Mouse (Mus musculus): ENCODE measurements around the gene Deaf1. TPM values are rescaled to one million over a fixed set of nuclear protein-coding genes. Genes with fewer than 3 reads are reported as not detected.
A peak's percentile ranks its signal among the peaks of the same experiment; 100 is the strongest.

The Deaf1 gene
- total RNA-seq, 2 experiments from 2014 or later = 25.0 to 27.0 TPM

DNA sequence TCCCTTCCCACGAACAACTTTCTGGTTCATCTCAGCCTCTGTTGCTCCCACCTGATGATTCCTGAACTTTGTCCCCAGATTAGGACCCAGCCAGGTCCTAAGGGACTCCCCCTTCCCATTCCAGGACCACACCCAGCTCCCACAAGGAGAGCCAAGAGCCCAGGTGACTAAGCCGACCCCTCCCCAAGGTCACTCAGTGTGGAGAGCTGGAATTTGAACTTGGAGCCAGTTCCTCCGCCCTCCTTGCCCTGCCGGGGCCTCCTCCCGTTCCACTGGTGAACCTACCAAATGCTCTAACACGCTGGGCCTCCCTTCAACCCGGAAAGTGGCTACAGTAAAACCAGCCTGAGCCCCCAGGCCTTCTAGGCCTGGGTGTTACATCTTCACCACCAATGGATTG is 12.5 kb upstream of the Deaf1 start:
- intact Hi-C loops (cut with DNase I) = no loop called here
- DNase-seq = no peak

DNA sequence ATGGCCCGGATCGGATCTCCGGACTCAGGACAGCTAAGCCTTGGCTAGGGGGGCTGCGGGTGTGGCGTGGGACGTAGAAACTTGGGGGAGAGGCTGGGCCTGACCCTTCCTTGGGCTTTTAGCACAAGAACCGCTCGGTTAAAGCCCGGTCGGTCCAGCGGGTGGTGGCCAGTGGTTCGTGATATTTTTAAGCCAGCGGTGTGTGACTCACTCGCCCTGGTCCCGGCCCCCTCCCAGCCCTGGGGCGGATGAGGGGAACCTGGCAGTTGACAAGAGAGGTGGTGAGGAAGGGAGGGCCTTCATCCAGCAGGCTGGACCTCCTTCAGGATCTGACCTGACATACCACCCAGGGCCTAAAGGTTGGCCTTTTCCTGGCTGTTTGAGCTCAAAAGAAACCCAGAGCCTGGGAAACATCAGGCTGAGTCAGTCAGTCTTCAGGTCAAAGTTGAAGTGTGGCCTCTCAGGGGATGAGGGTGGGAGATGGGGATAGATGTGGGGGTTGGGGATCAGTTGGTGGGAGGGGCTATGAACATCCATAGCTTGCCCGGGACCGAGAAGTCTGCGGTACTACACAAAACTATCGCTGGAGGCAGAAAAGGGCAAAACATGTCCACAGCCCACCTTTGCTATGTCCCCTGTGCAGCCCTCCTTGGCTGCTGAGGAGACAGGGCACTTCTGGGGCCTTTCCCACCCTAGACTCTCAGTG is 11.9 kb upstream of the Deaf1 start:
- no peak for DNase-seq
- intact Hi-C loops (cut with DNase I) = no loop called here

DNA sequence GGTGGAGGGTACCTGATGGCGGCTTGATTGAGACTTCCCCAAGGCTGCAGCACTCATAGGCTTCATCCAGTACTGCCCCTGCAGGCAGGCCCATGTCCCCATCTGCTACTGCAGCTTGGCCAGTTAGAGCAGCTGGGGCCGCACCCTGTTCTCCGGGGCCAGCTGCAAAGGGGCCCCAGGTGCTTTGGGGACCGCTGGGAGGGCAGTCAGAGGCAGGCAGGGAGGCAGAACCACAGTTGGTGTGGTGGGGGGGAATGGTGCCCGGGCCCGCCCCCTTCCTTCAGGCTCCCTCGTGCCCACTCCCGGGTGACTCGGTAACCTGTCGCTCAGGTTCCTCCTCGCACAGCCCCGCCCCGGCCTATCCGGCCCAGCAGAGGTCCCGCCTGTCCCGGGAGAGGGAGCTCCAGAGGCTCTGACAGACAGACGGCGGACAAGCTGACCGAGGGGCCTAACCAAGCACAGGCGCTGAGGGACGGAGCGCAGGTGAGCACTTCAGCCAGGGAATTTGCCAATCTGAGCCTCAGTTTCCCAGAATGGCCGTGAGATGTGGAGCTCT is 11.2 kb upstream of the Deaf1 start, which contains the start of gene Eps8l2:
Gene Eps8l2 (plus strand): TSS at position 305 of the 556 bp plus-strand sequence.
- intact Hi-C loops (cut with DNase I) = no loop called here
- peak; percentile 30 to 34 for DNase-seq

DNA sequence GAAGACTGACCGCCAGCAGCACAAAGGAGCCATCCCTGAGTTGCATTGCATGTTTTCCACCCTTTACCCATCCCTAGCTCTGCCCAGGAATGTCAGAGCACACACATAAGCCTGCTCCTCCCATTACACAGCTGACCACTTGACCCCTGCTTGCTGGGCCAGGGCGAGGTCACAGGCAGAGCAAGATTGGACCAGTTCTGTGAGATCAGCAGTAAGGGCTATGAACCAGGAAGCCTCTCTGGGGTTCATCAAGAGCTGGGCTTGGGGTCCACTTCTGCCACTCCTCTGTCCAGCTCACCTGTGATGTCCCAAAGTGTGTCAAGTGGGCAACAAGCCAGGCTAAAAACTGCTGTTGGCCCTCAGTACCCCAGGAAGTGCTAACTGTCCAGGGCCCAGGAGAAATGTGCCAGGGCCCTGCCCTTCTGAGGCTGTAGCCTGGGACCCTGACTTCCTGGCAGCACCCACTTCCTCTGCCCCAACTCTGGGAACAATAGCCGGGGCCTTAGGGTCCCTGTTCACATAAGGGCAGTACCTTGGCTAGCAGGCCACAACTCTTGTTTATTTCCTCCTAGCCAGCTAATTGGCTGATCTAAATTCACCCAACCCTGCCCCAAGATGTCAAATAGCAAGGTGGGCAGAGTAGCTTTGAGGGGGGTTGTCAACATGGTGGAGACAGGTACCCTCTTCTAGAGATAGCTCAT is 10.4 kb upstream of the Deaf1 start:
- intact Hi-C loops (cut with DNase I) = no loop called here
- no peak for DNase-seq

DNA sequence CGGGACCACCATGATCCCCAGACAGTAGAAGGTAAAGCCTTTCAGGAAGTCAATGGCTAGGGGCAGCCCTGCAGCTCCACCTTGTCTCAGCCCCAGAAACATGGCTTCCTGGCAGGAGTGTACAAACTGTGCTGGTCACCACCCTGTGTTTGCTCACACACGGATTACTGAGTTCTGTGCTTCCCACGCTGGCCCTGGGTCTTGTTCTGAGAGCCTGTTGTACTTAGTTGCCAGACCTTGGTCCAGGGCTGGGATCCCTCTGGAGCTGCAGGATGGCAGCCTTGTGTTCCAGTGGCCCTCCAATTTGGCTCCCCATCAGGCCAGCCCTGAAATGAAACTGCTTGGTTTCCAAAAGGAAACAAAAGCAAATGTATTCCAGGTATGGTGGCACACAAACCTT is 8.8 kb upstream of the Deaf1 start:
- intact Hi-C loops (cut with DNase I) = no loop called here
- no peak for DNase-seq

DNA sequence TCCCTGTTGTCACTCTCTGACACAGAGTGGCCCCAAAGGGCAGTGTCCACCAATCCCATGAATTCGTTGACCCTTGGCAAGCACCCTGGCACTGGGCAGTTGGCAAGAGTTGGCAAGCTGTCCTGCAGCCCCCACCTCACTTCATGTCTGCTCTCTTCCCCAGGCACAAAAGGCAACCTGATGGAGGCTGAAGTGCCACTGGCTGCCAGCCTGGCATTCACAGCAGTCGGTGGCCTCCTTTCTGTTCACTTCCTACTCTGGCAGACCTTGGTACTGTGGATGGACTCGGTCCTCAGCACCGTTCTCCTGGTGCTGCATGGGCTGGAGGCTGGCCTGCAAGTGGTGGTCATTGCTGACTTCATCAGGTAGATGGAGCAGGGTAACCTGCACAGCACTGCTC is 8.2 kb upstream of the Deaf1 start:
- no peak for DNase-seq
- intact Hi-C loops (cut with DNase I) = no loop called here

DNA sequence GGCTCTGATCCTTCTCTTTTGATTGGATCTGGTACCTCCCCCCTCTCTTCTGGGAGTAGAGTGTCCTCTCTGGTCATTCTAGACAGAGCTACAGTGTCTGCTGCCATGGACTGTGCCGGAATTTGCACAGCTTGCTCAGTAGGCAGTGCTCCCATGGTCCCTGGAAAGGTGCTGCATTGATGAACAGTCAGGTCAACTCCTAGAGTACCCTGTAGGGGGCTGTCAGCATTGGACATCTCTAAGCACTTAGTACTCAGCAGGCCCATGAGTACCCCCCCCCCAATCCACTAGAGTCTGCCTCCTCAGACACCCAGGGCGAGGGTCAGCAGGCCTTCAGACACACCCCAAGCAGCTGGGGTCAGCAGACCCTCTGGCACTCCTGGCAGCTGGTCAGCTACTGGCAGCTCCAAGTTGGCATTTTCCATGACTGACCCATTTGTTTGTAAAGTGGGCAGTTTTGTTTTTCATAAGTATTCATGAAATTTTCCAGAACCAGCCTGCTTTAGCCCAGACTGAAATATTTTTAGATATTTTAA is 7.6 kb upstream of the Deaf1 start:
- intact Hi-C loops (cut with DNase I) = no loop called here
- no peak for DNase-seq

DNA sequence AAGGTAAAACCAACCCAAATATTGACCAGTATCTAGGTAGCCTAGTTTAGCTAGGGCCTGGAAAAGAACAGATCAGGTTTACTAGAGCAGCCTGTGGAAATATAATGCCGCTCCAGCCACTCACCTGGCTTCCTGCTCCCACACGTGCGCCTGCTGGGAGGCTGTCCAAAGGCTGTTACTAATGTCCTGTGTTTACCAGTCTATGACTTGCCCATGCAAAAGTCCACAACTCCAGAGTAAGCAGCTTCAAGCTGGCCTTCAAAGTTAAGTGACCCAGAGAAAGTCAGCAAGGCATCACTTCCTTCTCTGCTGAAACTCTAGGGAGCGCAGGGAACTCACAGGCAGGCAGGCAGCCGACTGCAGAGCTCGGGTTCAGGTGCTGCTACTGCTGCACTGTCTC is 4.5 kb upstream of the Deaf1 start:
- DNase-seq = no peak

DNA sequence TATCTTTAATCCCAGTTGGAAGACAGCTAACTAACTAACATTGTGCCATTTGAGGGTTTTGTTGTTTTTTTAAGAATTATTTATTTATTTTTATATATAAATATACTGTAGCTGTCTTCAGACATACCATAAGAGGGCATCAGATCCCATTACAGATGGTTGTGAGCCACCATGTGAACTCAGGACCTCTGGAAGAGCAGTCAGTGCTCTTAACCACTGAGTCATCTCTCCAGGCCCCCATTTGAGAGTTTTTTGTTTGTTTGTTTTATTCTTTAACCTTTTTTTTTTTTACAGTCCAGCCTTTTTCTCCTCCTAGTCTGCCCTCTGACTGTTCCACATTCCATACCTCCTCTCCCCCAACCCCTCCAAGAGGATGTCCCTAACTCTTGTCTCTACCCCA is 3.2 kb upstream of the Deaf1 start:
- DNase-seq = no peak
- intact Hi-C loops (cut with DNase I) = no loop called here

More for the DNA sequence above, 4.5 kb upstream of the Deaf1 start:
- intact Hi-C loops (cut with DNase I) = no loop called here

DNA sequence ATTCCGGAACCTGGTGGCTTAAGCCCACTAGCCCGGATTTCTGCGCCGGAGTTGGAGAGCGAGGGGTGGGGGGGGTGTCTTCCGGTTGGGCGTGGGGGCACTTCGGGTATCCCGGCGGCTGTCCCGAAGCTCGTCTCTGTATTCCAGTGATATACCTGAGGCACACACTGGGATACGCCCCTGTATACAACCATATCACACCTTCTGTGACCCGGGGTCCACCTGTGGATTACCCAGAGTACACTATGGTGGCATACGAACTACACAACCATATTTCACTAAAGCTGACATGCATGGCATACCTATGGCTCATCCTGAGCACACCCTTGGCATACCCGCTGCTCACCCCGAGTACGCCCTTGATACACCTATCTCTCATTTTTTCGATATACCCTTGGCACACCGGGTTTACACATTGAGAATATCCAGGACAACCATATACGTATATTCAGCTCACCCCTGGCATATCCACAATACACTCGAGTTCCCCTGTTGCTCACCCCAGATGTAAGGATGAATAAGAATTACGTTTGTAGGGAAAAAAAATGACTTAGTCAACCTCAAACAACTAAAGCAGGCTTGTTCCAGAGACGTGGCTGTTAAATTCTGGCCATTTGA is 992 bp upstream of the Deaf1 start:
- DNase-seq = no peak
- intact Hi-C loops (cut with DNase I) = loop anchor here (5.0 kb wide), 1 partner anchor 64 kb away; the partner anchor contains the start of gene Taldo1

DNA sequence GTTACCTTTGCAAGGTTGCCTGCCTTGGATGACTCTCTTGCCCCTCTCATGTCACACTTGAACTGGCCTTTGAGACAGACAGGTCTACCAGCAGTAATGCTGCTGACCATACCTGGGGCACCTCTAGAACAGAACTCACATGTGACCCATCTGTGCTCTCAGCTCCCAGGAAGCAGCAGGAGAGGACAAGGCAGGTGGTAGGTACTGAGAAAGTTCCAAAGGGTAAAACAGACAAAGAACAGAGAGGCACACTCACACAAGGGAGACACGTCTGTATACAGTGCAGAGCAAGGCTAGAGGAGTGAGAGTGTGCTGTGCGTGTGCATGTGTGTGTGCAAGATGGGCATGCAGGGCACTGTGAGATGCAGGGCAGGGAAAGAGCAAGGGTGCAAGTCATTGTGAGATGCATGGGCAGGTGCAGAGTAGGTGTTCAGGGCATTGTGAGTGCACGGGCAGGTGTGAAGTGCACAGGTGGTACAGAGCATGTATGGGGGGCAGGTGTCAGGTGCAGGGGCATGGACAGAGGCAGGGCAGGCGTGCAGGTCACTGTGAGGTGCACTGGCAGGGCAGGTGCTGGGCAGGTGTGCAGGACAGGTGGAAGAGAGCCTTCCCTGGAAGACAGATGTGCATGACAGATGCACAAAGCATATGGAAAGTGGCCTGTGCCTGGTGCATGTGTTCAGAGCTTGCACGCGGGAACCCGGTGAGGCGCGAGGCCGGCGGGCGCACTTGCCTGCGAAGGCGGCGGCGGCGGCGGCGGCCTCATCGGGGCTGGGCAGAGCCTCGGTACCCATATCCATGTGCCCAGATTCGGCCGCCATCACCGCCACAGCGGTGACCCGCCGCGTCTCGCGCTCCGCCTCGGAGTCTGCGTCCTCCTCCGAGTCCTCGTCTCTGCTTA is 694 bp downstream of the Deaf1 start:
- DNase-seq = no peak
- intact Hi-C loops (cut with DNase I) = loop anchor here (5.0 kb wide), 1 partner anchor 66 kb away; the partner anchor contains the start of gene Taldo1

DNA sequence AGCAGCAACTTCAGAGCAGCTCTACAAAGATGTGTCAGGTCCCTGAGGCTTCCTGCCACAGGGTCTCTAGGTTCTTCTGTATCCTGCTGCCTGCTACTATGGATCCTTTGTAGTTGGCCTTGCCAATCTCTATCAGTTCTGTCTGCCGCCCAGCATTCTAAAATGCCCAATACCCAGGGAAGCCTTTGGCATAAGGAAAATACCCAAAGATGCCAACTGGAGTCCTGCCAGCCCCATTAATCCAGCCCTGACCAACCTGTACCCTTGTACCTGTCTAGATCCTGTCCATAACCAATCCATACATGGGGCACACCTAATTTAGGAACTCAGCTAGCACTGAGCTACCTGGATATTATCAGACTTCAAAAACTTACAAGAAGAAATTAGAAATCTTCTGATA is 2.8 kb downstream of the Deaf1 start:
- no peak for DNase-seq
- intact Hi-C loops (cut with DNase I) = loop anchor here (5.0 kb wide), 1 partner anchor 68 kb away; the partner anchor contains the start of gene Taldo1

DNA sequence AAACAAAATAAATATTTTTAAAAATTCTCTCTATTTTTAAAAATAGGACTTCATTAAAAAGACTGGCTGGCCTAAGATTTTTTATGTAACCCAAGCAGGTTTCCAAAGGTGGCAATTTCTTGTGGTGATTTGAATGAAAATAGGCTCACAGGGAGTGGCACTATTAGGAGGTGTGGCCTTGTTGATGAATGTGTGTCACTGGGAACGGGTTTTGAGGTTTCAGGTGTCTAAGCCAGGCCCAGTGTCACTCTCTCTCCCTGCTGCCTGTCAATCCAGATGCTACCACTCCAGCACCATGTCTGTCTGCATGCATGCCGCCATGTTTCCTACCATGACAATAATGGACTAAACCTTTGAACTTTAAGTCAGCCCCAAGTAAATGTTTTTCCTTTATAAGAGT is 8.0 kb downstream of the Deaf1 start:
- intact Hi-C loops (cut with DNase I) = no loop called here
- DNase-seq = no peak

DNA sequence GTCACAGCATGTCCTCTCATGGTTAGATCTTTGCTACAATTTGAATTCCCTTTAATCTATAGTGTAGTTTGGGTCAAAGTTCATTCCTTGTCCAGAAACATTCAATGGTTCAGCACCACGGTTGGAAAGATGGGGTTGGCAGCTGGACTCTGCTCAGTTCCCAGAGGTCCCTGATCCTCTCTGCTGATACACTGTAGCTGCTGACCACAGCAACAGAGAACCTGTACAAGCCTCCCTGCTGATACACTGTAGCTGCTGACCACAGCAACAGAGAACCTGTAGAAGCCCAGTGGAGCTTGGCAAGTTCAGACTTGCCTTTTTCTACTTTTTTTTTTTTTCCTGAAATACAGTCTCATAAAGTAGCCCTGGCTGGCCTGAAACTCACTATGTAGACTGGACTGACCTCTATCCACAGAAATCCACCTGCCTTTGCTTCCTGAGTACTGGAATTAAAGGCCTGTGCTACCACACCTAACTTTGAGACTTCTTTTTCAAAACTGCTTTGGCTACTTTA is 9.8 kb downstream of the Deaf1 start:
- intact Hi-C loops (cut with DNase I) = no loop called here
- no peak for DNase-seq

DNA sequence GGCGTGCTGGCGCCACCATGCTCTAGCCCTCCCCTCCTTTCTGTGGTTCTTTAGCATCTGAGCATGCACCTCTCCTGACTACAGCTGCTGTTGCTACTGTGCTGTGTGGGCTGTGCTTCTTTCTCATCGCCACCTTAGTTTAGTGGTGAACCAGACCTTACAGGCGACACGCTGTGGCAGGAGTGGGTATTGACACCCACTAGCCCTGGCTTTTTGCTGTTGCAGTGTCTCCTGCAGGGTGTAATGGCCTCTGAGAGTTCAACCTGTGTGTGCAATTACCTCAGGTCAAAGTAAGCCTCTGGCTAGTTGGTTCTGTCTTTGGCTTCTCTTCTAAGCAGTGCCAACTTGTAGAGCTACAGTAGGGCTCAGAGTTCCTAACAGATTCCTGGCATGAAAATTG is 11.5 kb downstream of the Deaf1 start:
- intact Hi-C loops (cut with DNase I) = no loop called here
- peak; percentile 29 to 53 for DNase-seq

DNA sequence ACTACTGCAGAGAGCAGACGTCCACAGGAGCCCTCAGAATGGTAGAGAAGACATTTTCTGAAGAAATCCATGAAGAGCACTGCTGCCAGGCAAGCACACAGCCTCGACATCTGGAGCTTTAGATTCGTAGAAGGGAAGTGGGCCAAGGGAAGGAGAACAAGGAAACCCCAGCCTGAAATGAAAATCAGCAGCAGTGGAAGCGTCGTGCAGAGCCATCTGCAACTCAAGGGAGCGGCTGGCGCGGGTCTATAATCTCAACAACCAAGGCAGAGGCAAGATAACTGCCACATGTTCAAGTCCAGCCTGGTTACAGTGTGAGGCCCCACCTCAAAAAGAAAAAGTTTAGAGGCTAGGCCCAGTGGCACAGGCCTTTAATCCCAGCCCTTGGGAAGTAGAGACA is 12.4 kb downstream of the Deaf1 start:
- intact Hi-C loops (cut with DNase I) = no loop called here
- DNase-seq = no peak

DNA sequence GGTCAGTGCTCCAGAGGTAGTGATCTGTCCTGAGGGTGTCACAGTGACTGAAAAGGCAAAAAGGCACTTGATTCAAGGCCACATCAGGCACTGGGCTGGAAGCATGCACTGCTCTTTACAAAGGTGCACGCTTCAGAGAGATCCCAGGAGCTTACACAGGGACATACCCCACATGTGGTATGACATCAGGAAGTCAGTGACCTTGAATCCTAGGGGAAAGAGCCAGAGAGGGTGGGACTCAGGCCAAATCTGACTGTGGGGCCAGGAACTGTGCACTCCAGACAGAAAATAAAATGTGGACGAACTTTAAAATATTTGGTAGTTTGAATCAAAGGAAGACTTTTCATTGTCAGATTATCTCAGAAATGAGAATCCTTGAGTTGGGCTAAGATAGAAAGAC is 13.1 kb downstream of the Deaf1 start:
- intact Hi-C loops (cut with DNase I) = no loop called here
- DNase-seq = no peak

DNA sequence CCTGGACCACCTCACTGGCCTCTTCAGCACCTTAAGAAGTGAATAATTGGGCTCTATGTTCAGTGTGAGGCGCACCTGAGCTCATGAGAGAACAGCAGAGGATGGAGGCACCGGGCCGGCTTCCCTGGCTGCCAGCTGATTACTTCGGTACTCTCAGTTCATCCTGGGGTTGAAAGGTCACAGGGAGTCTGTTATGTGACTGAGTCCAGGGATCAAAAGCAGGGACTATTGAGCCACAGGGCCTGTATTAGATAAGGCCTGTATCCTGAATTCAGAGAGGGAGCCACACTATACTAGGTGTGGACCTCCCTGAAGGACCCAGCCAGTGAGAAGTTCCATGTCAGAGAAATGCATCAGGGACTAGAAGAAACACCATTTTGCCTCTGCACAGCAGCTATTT is 23.0 kb downstream of the Deaf1 start:
- DNase-seq = no peak
- intact Hi-C loops (cut with DNase I) = no loop called here

DNA sequence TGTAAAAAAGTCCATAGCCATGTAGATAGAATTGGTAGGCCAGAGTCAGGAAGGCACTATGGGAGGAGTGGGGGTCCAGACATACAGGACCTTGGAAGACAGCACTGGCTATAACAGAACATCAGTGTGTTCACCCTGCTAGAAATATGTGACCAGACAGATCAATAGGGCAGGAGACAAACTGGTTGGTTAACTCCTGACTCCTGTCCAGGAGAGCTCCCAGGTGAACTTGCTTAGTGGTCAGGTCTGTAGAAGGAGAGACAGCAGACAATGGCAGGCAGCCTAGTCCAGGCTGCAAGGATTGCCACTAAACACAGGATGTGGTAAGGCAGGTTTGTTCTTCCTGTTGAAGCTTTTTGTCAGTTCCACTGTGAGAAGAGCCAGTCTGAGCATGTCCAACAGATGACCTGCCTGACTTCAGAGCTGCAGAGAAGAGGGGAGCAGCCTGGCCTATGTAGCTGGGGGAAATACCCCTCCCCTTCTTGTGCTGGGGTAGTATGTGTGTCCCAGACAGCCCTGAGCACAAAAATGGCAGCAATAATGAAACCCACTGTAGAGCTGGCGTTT is 24.7 kb downstream of the Deaf1 start:
- no peak for DNase-seq
- intact Hi-C loops (cut with DNase I) = loop anchor here (1.0 kb wide), 1 partner anchor 15 kb away; no protein-coding TSS in a partner anchor

DNA sequence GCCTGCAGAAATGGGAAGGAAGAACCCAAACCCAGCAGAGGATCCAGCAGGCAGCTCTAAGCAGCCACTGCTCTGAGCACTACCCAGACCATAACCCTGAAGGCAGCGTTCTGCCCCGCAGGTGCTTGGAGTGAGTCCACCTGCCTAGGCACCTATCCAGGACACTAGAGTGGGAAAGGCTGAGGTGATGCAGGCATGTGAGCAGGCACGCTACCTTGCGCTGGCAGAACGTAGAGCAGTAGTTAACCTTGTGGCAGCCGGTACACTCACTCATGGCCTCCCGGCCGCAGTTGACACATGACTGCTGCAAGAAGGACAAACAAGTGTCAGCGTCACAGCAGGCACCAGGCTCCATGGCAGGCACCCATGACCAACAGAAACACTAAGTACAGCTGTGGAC is 26.1 kb downstream of the Deaf1 start:
- no peak for DNase-seq
- intact Hi-C loops (cut with DNase I) = no loop called here

All from heart, postnatal 10 days (tissue).